Mouse (Mus musculus) neural tube, embryonic 12.5 days (tissue): ENCODE results near the gene Ext2. TPM values are rescaled to one million over a fixed set of nuclear protein-coding genes. Genes with fewer than 3 reads are reported as not detected.

Experiments used
- ATAC-seq: fragments of 200-750 bp; cut with Nextera tagmentation; 2 replicates; pipeline ENCODE4 v1.8.0; 2017; ENCODE audit warnings: low read depth, mild to moderate bottlenecking, moderate TSS enrichment, moderate library complexity; ENCODE audit not compliant: low FRiP score
- H3K27ac ChIP-seq: fragments of 300-500 bp; sonication (generic); 2 replicates; pipeline ENCODE4 v1.5.1; 2016
- H3K27me3 ChIP-seq: fragments of 300-500 bp; sonication (generic); replicated peaks from 2 replicates; pipeline ENCODE4 v1.6.1; 2016; ENCODE audit warnings: mild to moderate bottlenecking
- H3K36me3 ChIP-seq: fragments of 300-500 bp; sonication (generic); 2 replicates; pipeline ENCODE4 v1.6.1; 2016; ENCODE audit warnings: mild to moderate bottlenecking
- H3K4me1 ChIP-seq: fragments of 300-500 bp; sonication (generic); 2 replicates; pipeline ENCODE4 v1.6.1; 2016
- H3K4me2 ChIP-seq: fragments of 300-500 bp; sonication (generic); replicated peaks from 2 replicates; pipeline ENCODE4 v1.6.1; 2016; ENCODE audit warnings: mild to moderate bottlenecking
- H3K4me3 ChIP-seq: fragments of 300-500 bp; sonication (generic); 2 replicates; pipeline ENCODE4 v1.5.1; 2016
- H3K9ac ChIP-seq: fragments of 300-500 bp; sonication (generic); 2 replicates; pipeline ENCODE4 v1.6.1; 2016; ENCODE audit warnings: mild to moderate bottlenecking
- H3K9me3 ChIP-seq: fragments of 300-500 bp; sonication (generic); 2 replicates; pipeline ENCODE4 v1.6.1; 2016; ENCODE audit warnings: mild to moderate bottlenecking
- WGBS: fragments of 180-500 bp; shearing (Covaris S2); methylation state at CpG from one replicate; pipeline ENCODE4 v1.1.7; 2016; 5-methylcytosine and 5-hydroxymethylcytosine counted together
- polyA plus RNA-seq: library from polyadenylated mRNA; unstranded; fragments of >200 nt; fragmentation: Nextera tagmentation; extraction: Ambion mirVana; gene quantifications from 2 replicates; pipeline ENCODE4 v1.2.1, GENCODE M21; 2016

The Ext2 gene
- polyA plus RNA-seq, 1 experiment from 2014 or later, result 76.9 TPM

DNA sequence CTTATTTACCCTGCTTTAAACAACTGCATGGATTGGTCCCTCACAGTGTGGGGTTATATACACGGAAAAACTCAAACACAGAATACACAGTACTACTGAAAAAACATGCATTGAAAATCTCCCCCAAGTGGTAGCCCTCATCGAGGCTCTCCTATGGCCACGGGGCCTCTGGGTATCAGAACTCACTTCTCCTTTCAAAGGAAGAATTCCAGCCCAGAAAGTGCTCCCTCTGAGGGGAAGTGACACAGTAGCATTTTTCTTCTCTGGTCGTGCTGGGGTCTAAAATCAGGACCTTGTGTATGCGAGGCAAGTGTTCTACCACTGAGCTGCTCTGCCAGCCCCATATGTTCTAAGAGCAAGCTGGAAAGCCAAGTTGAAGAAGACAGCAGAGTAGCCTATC is 39.7 kb downstream of the Ext2 start:
- Histone ChIP-seq H3K27me3 (no peaks in the 10 kb centered on the region), H3K36me3 (peaks cover 2% of the 10 kb centered on the region; the same call in 1 of the 2 replicates), H3K4me2 (no peak overlapping the region), H3K27ac (no peak overlapping the region), H3K4me3 (no peak overlapping the region), H3K4me1 (peaks cover 43% of the 10 kb centered on the region), H3K9me3 (no peaks in the 10 kb centered on the region), H3K9ac (no peak overlapping the region)
- WGBS, result 63% methylated on average over 5 of the region's 5 CpGs
- no peak for ATAC-seq

DNA sequence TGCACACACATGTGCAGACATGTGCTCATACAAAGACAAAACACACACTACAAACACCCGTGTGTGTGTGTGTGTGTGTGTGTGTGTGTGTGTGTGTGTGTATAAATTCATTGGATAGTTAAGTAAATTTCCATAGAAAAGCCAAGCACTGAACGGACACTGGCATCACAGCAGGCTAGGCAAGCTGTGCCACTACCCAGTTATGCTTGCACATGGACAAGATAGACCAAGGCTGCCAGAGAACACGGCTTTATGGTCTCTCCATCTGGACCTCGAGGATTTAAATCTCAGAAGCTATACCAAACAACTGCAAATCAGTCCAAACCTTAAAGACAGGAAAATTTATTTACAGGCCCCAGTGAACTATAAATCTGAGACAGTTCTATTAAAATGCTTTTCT is 40.2 kb downstream of the Ext2 start:
- H3K9ac ChIP-seq, result no peak overlapping the region
- 75% methylated on average over 4 of the region's 4 CpGs for WGBS
- ATAC-seq, result no peak
- H3K4me3 ChIP-seq, result no peak overlapping the region
- peaks cover 43% of the 10 kb centered on the region for H3K4me1 ChIP-seq
- no peaks in the 10 kb centered on the region for H3K9me3 ChIP-seq
- H3K27me3 ChIP-seq, result no peaks in the 10 kb centered on the region
- H3K36me3 ChIP-seq, result no peaks in the 10 kb centered on the region
- H3K4me2 ChIP-seq, result no peak overlapping the region
- no peak overlapping the region for H3K27ac ChIP-seq

DNA sequence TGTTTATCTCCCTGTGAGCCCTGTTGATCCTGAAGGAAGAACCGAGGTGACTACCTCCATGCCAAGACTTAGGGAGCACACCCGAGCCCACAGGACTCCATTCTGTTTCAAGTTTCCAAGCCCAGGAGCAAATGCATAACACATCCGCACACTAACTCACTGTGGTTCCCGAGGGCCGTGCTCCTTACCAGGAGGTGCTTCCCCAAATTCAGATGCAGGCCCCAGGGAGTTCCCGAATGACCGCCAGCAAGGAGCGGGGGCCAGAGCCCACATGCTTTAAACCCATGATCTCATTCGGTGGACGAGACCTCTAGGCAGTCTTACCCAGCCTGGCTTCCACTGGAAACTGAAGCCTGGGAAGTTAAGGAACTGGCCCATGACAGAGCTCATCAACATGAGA is 41.8 kb downstream of the Ext2 start:
- Histone ChIP-seq H3K27me3 (no peaks in the 10 kb centered on the region), H3K9me3 (no peaks in the 10 kb centered on the region), H3K9ac (no peak overlapping the region), H3K27ac (no peak overlapping the region), H3K4me2 (no peak overlapping the region), H3K4me3 (no peak overlapping the region), H3K4me1 (peaks cover 37% of the 10 kb centered on the region), H3K36me3 (no peaks in the 10 kb centered on the region)
- no peak for ATAC-seq
- 65% methylated on average over 10 of the region's 10 CpGs for WGBS

DNA sequence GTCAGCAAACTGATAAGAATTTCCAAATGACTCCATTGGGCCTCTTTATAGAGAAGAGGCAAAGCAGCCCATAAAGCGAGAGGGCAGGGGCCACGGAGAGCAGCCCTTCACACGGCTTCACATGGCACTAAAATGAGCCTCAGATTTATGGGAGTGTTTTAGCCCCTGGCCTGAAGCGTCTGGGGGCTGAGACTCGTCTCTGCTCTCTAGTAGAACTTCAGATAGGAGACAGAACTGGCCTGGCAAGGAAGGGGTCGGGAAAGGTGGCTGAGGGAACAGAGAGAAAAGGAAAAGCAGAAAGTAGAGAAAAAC is 42.5 kb downstream of the Ext2 start:
- Histone ChIP-seq H3K4me1 (peaks cover 30% of the 10 kb centered on the region), H3K27me3 (no peaks in the 10 kb centered on the region), H3K4me2 (no peak overlapping the region), H3K9me3 (no peaks in the 10 kb centered on the region), H3K4me3 (no peak overlapping the region), H3K27ac (no peak overlapping the region), H3K36me3 (no peaks in the 10 kb centered on the region), H3K9ac (no peak overlapping the region)
- WGBS, result 12% methylated on average over 6 of the region's 6 CpGs
- ATAC-seq, result 0 out of 2 replicates have a peak, but pooled peaks have one; percentile 10

DNA sequence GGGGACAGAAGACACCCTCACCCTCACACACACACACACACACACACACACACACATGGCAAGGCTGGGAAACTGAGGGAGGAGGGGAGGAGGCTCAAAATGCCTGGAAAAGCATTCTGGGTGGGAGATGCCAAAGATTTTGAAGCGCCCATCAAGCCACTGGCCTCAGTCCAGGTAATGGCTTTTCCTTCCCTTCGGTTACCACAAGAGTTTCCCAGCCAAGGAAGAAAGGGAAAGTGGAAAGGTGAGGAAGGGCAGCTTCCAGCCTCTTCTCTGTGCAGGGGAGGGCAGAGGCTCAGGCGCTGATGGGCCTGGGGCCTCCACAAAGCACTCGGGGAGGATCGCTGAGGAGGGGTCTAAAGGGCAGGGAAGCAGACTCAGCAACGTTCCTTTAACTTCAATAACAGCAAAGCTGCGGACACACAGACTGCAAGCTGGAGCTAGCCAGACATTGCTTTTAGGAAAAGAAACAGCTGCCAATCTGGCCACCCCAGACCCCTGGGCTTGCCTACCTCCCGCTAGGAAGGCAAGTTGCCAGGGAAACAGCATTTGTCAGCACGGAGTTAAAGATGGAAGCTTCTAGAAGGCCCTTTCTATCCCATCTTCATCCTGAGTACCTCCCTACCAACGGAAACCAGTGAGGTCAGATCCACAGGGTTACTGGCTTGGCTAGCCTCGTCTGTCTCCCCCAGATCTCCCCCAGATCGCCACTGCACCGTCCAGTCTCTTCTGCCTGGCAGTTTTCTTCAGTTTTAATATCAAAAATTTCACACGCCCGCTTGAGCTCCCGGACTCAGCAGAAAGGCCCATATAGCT is 43.1 kb downstream of the Ext2 start:
- Histone ChIP-seq H3K9me3 (no peaks in the 10 kb centered on the region), H3K9ac (peak overlapping the region; percentile 21; the same call in 1 of the 2 replicates), H3K27ac (no peak overlapping the region), H3K4me1 (peaks cover 26% of the 10 kb centered on the region), H3K4me2 (no peak overlapping the region), H3K27me3 (no peaks in the 10 kb centered on the region), H3K4me3 (no peak overlapping the region), H3K36me3 (no peaks in the 10 kb centered on the region)
- 36% methylated on average over 16 of the region's 16 CpGs for WGBS
- ATAC-seq, result 0 out of 2 replicates have a peak, but pooled peaks have one; percentile 13

- H3K4me2 ChIP-seq, result no peak overlapping the region
- no peak overlapping the region for H3K4me3 ChIP-seq
- WGBS, result 83% methylated on average over 5 of the region's 5 CpGs
- peaks cover 23% of the 10 kb centered on the region for H3K4me1 ChIP-seq
- ATAC-seq, result no peak
- no peaks in the 10 kb centered on the region for H3K9me3 ChIP-seq
- H3K27ac ChIP-seq, result no peak overlapping the region
- H3K9ac ChIP-seq, result no peak overlapping the region
- no peaks in the 10 kb centered on the region for H3K27me3 ChIP-seq
- no peaks in the 10 kb centered on the region for H3K36me3 ChIP-seq
Measured at GRCm38 (mm10) chr2:93778616-93779015, 43.8 kb downstream of the Ext2 start.

- WGBS, result 81% methylated on average over 4 of the region's 4 CpGs
- no peak overlapping the region for H3K4me3 ChIP-seq
- no peak overlapping the region for H3K27ac ChIP-seq
- no peak overlapping the region for H3K9ac ChIP-seq
- H3K27me3 ChIP-seq, result no peaks in the 10 kb centered on the region
- no peaks in the 10 kb centered on the region for H3K36me3 ChIP-seq
- peaks cover 29% of the 10 kb centered on the region for H3K4me1 ChIP-seq
- no peak for ATAC-seq
- H3K4me2 ChIP-seq, result no peak overlapping the region
- no peaks in the 10 kb centered on the region for H3K9me3 ChIP-seq
Measured at GRCm38 (mm10) chr2:93777056-93777430, 45.3 kb downstream of the Ext2 start.

DNA sequence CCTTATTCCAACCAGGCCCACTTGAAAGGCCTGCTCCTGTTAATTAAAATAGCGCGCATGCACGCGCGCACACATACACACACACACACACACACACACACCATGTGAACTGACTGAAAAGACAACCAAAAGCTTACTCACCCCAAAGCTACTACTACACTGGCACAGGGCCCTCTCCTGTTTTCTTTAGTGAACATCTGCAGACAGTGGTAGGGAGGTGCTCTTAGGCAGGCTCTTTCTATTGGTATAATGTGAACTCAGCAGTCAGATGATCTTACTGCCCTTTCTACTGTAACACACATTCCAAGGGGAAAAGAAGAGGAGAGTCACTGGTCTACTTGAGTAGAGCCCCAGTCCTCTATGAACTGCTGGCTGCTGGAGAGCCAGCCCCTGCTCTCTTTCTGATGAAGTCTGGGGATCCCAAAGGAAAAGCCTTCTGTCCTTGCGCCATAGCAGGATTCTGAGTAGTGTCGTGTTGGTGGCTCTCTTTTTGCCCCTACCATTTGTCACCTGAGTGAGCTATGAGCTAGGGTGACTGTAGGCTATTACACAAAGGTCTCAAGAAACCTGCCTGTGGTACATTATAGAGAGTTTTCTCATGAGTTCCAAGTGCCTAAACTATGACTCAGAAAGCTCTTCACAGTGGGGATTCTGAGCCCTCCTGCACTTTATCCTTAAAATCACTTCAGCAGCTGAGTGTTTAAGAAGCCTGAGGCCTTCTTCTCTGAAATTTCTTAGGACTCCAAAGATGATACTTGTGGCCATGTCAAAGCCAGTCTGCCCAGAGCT is 45.9 kb downstream of the Ext2 start:
- H3K27ac ChIP-seq, result no peak overlapping the region
- H3K9ac ChIP-seq, result no peak overlapping the region
- H3K36me3 ChIP-seq, result no peaks in the 10 kb centered on the region
- WGBS, result 86% methylated on average over 7 of the region's 7 CpGs
- H3K27me3 ChIP-seq, result no peaks in the 10 kb centered on the region
- H3K4me1 ChIP-seq, result peaks cover 29% of the 10 kb centered on the region
- no peak overlapping the region for H3K4me2 ChIP-seq
- H3K9me3 ChIP-seq, result no peaks in the 10 kb centered on the region
- no peak overlapping the region for H3K4me3 ChIP-seq
- ATAC-seq, result no peak

DNA sequence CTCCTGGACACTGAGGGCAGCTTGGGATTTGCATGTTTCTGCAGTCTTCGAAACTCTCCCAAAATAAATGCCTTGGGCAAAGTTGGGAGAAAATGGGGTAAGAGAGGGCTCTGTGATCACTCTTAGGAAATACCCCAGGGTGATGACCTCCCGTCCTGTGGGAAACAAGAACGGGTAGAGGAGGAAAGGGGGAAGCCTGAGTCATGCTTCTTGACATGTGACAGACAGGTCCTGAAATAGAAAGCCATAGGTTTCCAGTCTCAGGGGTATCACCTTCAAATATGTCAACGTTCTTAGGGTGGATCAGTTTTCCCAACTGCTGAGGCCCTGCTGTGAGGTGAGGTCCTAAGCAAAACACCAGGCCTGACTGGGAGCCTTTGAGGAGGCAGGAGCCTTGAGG is 46.9 kb downstream of the Ext2 start:
- Histone ChIP-seq H3K27me3 (no peaks in the 10 kb centered on the region), H3K4me1 (peaks cover 24% of the 10 kb centered on the region), H3K9ac (no peak overlapping the region), H3K27ac (no peak overlapping the region), H3K36me3 (no peaks in the 10 kb centered on the region), H3K4me2 (no peak overlapping the region), H3K9me3 (no peaks in the 10 kb centered on the region), H3K4me3 (no peak overlapping the region)
- WGBS, result 56% methylated on average over 4 of the region's 4 CpGs
- ATAC-seq, result no peak

DNA sequence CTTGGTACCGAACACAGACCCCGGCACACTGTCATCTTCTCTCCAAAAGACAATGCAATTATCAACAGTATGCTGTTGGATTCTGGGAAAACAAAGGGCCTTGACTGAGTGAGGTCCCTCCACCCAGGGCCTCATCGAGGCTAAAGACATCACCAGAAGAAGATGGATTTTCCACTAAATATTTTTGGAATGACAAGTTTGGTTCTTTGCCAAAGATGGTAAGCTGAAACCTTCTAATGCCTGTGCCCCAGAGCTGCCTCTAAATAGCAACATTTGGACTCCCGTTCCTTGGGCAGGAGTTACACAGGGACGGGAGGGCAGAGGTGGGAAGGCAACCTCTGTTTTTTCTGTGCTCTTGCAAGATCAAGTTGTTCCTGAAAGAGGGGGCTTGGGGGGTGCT is 47.4 kb downstream of the Ext2 start:
- Histone ChIP-seq H3K36me3 (no peaks in the 10 kb centered on the region), H3K4me1 (peaks cover 19% of the 10 kb centered on the region), H3K4me2 (no peak overlapping the region), H3K9ac (no peak overlapping the region), H3K4me3 (no peak overlapping the region), H3K9me3 (no peaks in the 10 kb centered on the region), H3K27me3 (no peaks in the 10 kb centered on the region), H3K27ac (no peak overlapping the region)
- WGBS, result 73% methylated on average over 5 of the region's 5 CpGs
- ATAC-seq, result no peak

DNA sequence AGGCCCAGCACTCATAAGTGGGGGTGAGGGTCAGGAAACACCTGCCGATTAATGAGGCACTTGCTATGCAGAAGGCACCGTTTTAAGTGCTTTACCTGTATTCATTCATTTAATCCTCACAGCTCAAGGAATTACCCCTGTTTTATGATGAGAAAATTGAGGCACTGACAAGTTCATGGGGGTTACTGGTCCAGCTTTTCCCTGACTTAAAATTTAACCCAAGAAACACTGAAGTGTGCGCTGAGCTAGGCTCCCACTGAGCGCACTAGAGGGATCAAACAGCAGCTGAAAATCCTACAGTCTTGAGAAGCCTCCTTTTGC is 49.6 kb downstream of the Ext2 start:
- H3K4me1 ChIP-seq, result peaks cover 6% of the 10 kb centered on the region

DNA sequence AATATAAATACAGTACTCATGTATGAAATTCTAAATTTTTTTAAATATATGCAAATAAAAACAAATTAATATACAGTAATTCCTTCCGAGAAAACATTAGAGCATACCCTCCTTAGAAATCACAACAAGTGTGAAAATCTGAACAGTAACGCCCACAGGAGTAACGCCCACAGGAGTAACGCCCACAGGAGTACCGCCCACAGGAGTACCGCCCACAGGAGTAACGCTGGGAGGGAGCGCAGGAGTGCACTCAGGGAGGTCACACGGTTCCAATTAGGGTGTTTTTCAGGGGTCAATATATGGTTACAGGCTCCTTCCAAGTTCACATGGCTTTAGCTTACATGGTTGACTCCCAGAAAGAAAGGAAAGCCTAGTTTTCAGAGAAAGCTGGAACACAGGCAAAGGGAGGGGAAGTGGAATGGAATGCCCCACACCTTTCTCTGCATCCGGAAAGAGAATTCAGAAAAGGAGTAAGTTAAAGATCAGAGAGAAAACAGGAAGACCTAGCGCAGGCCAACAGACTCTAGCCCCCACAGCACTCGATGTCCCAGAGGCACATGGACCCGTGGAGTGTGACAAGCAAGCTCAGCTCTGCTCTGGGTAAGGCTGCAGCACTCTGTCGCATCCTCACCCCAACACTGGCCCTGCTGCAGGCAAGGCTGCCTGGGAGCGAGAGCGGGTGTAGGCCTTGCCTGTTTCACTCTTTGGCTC is 50.2 kb downstream of the Ext2 start:
- Histone ChIP-seq H3K36me3 (no peaks in the 10 kb centered on the region), H3K4me2 (no peak overlapping the region), H3K9me3 (no peaks in the 10 kb centered on the region), H3K4me1 (peaks cover 6% of the 10 kb centered on the region), H3K4me3 (no peak overlapping the region), H3K27me3 (no peaks in the 10 kb centered on the region), H3K27ac (no peak overlapping the region), H3K9ac (no peak overlapping the region)
- ATAC-seq, result no peak
- 46% methylated on average over 16 of the region's 16 CpGs for WGBS

More for the DNA sequence above, 49.6 kb downstream of the Ext2 start:
- no peak overlapping the region for H3K4me3 ChIP-seq
- H3K27me3 ChIP-seq, result no peaks in the 10 kb centered on the region
- H3K9me3 ChIP-seq, result no peaks in the 10 kb centered on the region
- H3K9ac ChIP-seq, result no peak overlapping the region
- no peak overlapping the region for H3K27ac ChIP-seq
- 53% methylated on average over 4 of the region's 4 CpGs for WGBS
- H3K4me2 ChIP-seq, result no peak overlapping the region
- no peaks in the 10 kb centered on the region for H3K36me3 ChIP-seq
- ATAC-seq, result no peak
